Mouse (Mus musculus): ENCODE measurements around the gene Maats1. TPM values are rescaled to one million over a fixed set of nuclear protein-coding genes. Genes with fewer than 3 reads are reported as not detected.
A peak's percentile ranks its signal among the peaks of the same experiment; 100 is the strongest.

Gene Maats1
- polyA plus RNA-seq, 1 experiment from 2014 or later = 0.08 TPM

DNA sequence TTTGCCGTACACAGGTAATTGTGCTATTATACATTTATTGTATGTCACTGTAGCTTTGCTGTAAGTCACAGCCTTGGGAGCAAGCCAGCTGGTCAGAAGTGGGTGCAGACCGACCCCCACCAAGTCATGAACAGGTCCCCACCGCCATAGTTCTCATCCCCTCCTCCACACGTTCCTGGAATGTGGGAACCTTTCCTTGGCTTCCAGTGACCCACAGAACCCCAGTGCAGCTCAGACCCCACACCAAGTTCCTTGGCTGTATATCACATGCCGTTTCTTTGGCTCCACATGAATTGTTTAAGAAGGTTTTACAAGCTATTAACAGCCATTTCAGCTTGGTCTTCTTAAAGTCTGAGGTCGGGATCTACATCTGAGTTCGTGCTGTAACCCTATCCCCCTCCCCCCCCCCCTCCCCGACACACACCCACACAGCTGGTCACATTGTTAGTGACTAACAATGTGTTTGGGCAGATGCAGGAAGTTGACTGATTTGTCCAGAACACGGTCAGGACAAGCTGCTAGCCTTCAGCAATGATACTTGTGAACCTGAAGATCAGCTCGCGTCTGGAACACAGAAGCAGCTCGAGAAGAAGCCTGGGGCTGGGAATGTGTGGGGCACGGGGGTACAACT, 93.5 kb downstream of the Maats1 start:
- no peaks in the 10 kb centered on the region for H3K9me3 ChIP-seq
- peaks cover 22% of the 10 kb centered on the region for H3K4me1 ChIP-seq
- no peak overlapping the region for H3K27ac ChIP-seq
- H3K4me3 ChIP-seq = no peak overlapping the region
- peak; percentile 57; the same call in 1 of the 2 replicates for ATAC-seq (ENCODE audit: insufficient number of reproducible peaks, insufficient read depth, low FRiP score, low TSS enrichment, low read depth)
- WGBS = 34% methylated on average over 13 of the region's 13 CpGs
- no peak overlapping the region for H3K9ac ChIP-seq
- no peaks in the 10 kb centered on the region for H3K36me3 ChIP-seq
- no peaks in the 10 kb centered on the region for H3K27me3 ChIP-seq
- 0 out of 2 replicates have a peak overlapping the region, but pooled peaks have one; percentile 11 for H3K4me2 ChIP-seq

Other genes with a start within 250 kb of the Maats1 start
- gene Nr1i2, start 47.3 kb downstream of the Maats1 start, polyA plus RNA-seq (2015; fragmentation: Nextera tagmentation; extraction: Ambion mirVana) = 0.10 TPM in 1 of 2 replicates, not detected in the other
- 104 and 105 TPM in 2 replicates for gene Cox17, start 4.8 kb upstream of the Maats1 start, polyA plus RNA-seq (2015; fragmentation: Nextera tagmentation; extraction: Ambion mirVana)
- not detected in 2 replicates for gene Gm21987, start 4.9 kb upstream of the Maats1 start, polyA plus RNA-seq (2015; fragmentation: Nextera tagmentation; extraction: Ambion mirVana)
- gene Popdc2, start 20.1 kb upstream of the Maats1 start, polyA plus RNA-seq (2015; fragmentation: Nextera tagmentation; extraction: Ambion mirVana) = 1.6 and 2.1 TPM in 2 replicates
- gene Pla1a, start 91.0 kb upstream of the Maats1 start, polyA plus RNA-seq (2015; fragmentation: Nextera tagmentation; extraction: Ambion mirVana) = 0.20 and 0.69 TPM in 2 replicates
- 125 and 138 TPM in 2 replicates for gene Adprh, start 110.6 kb upstream of the Maats1 start, polyA plus RNA-seq (2015; fragmentation: Nextera tagmentation; extraction: Ambion mirVana)
- 0.37 and 0.44 TPM in 2 replicates for gene Cd80, start 113.4 kb upstream of the Maats1 start, polyA plus RNA-seq (2015; fragmentation: Nextera tagmentation; extraction: Ambion mirVana)
- gene Timmdc1, start 180.5 kb upstream of the Maats1 start, polyA plus RNA-seq (2015; fragmentation: Nextera tagmentation; extraction: Ambion mirVana) = 31.3 and 32.1 TPM in 2 replicates
- 80.3 and 83.6 TPM in 2 replicates for gene Poglut1, start 208.1 kb upstream of the Maats1 start, polyA plus RNA-seq (2015; fragmentation: Nextera tagmentation; extraction: Ambion mirVana)
- gene Tmem39a, start 216.6 kb upstream of the Maats1 start, polyA plus RNA-seq (2015; fragmentation: Nextera tagmentation; extraction: Ambion mirVana) = 126 and 139 TPM in 2 replicates